Mouse (Mus musculus) midbrain, embryonic 10.5 days (tissue): ENCODE data around the gene Hoxc6. TPM values are rescaled to one million over a fixed set of nuclear protein-coding genes. Genes with fewer than 3 reads are reported as not detected.

ENCODE experiments used
- DNase-seq: peaks from one replicate; pipeline ENCODE4 v3.0.0-alpha.2; 2017; ENCODE audit warnings: low spot score
- H3K27ac ChIP-seq: fragments of 300-500 bp; sonication (generic); replicated peaks from 2 replicates; pipeline ENCODE4 v1.5.1; 2016; ENCODE audit warnings: mild to moderate bottlenecking
- H3K27me3 ChIP-seq: fragments of 300-500 bp; sonication (generic); 2 replicates; pipeline ENCODE4 v1.6.1; 2016; ENCODE audit warnings: low read depth, mild to moderate bottlenecking; ENCODE audit not compliant: poor library complexity, severe bottlenecking
- H3K36me3 ChIP-seq: fragments of 300-500 bp; sonication (generic); 2 replicates; pipeline ENCODE4 v1.6.1; 2016; ENCODE audit warnings: mild to moderate bottlenecking, moderate library complexity
- H3K4me1 ChIP-seq: fragments of 300-500 bp; sonication (generic); 2 replicates; pipeline ENCODE4 v1.6.1; 2016
- H3K4me3 ChIP-seq: fragments of 300-500 bp; sonication (generic); 2 replicates; pipeline ENCODE4 v1.5.1; 2016; ENCODE audit warnings: mild to moderate bottlenecking, moderate library complexity
- H3K9me3 ChIP-seq: fragments of 300-500 bp; sonication (generic); replicated peaks from 2 replicates; pipeline ENCODE4 v1.6.1; 2016; ENCODE audit warnings: mild to moderate bottlenecking
- WGBS: fragments of 180-500 bp; shearing (Covaris S2); methylation state at CpG from one replicate; pipeline ENCODE4 v1.1.7; 2016; 5-methylcytosine and 5-hydroxymethylcytosine counted together
- polyA plus RNA-seq: library from polyadenylated mRNA; unstranded; fragments of >200 nt; fragmentation: Nextera tagmentation; extraction: Ambion mirVana; gene quantifications from 2 replicates; pipeline ENCODE4 v1.2.1, GENCODE M21; 2016

The Hoxc6 gene
- polyA plus RNA-seq, 1 experiment from 2014 or later = not detected

DNA sequence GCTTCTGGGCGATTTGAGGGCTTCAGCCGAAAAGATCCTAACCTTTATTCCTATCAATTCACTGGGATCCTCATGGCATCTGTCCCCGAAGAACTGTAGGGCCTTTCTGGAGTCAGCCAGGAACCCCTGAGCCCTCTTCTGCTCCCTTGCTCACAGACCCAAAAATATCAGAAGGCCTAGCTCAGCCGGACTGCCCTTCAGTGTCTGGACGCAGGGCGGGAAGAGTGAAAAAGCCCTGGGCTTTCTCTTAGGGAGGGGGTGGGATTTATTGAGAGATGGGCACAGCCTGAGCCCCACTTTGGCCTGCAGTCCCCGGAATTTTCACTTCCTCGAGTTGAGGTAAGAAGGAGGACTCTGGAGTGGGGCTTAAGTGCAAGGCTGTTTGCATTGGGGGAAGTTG lies 34.8 kb upstream of the Hoxc6 start:
- DNase-seq = no peak
- WGBS = under 1% methylated on average over 8 of the region's 8 CpGs
- no peak overlapping the region for H3K27ac ChIP-seq

DNA sequence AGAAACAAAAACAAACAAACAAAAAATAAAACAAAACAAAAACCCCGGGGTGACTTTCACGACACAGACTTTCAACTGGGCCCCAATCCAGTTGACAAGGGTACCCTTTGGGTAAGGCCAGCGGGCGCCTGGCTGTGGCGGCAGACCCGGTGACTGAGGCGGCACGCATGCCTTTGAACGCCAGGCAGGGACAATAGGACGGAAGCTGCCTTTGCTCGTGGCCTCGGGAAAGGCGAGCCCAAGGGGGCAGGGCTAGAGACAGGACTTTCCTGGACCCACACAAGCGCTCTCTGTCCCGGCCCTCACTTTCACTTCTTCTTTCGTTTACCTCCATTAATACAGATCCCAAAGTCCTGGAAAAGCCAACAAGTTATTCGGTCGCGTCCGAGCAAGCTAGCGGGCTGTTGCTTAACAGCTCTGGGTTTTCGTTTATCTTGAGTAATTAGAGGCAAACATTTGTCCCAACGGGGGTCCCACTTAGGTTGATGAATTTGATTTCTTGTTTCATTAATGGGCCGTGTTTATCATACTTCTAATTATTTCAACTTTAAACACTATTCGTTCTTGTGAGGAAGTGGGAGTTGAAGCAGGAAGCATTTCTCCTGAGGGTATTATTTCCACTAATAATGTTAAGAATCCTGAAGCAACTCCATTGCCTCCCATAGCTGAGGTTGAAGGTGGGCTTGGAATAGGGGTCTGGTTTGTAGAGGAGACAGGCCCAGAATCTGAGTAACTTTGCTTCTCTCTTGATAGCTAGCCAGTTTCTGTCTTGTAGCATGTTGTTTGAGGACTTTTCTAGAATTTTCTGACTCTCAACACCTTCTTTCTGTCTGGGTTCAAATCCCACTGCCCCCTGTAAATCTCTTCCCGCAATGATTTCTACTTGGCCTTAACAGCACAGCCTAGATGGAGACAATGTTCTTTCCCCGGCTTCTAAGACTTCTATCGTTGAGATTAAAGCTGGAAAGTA lies 34.1 kb upstream of the Hoxc6 start:
- DNase-seq = peak; percentile 76
- H3K4me1 ChIP-seq = peaks cover 7% of the 10 kb centered on the region; the same call in 1 of the 2 replicates
- peaks cover 100% of the 10 kb centered on the region for H3K27me3 ChIP-seq
- H3K9me3 ChIP-seq = no peaks in the 10 kb centered on the region
- H3K27ac ChIP-seq = no peak overlapping the region
- H3K4me3 ChIP-seq = no peak overlapping the region
- no peaks in the 10 kb centered on the region for H3K36me3 ChIP-seq
- 2% methylated on average over 28 of the region's 28 CpGs for WGBS

More for the DNA sequence above, 34.8 kb upstream of the Hoxc6 start:
- Histone ChIP-seq H3K4me3 (no peak overlapping the region), H3K9me3 (no peaks in the 10 kb centered on the region), H3K36me3 (no peaks in the 10 kb centered on the region), H3K27me3 (peaks cover 100% of the 10 kb centered on the region), H3K4me1 (peaks cover 7% of the 10 kb centered on the region; the same call in 1 of the 2 replicates)

DNA sequence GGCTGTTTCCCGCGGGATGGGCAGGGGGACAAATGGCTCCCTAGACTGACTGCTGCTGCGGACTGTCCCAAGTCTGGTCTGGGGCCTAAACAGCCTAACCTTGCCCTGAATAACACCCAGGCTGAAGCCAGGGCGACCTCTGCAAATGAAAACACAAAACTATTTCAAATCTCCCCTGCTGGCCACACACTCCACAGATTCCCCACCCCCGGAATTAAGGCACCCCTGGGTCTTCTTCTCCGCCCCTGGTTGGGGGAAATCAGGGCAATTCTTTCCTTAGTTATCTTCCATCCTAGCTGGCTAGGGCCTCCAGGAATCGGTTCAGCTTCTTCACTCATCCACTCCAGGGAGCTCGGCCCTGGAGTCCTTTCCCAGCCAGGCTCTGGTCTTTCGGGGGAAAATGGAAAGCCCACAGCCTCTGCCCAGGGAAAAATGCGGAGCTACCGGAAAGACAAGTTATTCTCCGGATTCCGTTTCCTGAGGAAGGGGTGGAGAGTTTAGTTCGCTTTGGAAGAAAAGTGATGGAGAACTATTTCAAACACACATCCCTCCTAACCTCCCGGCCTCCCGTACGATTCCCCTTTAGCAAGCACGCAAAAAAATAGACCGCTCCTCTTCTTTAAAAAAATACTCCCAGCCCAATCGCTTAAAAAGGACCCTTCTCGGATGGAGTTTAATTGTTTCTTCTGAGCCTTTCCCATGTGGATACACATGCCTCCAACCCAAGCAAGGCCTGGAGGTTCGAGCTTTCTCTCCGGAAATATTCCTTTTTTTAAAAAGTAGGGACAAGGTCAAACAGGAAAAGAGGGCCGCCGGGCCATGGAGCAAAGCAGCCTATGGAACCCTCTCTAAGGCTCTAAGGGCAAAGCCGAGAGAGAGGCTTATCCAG lies 32.8 kb upstream of the Hoxc6 start:
- no peak for DNase-seq
- WGBS = 2% methylated on average over 26 of the region's 26 CpGs

DNA sequence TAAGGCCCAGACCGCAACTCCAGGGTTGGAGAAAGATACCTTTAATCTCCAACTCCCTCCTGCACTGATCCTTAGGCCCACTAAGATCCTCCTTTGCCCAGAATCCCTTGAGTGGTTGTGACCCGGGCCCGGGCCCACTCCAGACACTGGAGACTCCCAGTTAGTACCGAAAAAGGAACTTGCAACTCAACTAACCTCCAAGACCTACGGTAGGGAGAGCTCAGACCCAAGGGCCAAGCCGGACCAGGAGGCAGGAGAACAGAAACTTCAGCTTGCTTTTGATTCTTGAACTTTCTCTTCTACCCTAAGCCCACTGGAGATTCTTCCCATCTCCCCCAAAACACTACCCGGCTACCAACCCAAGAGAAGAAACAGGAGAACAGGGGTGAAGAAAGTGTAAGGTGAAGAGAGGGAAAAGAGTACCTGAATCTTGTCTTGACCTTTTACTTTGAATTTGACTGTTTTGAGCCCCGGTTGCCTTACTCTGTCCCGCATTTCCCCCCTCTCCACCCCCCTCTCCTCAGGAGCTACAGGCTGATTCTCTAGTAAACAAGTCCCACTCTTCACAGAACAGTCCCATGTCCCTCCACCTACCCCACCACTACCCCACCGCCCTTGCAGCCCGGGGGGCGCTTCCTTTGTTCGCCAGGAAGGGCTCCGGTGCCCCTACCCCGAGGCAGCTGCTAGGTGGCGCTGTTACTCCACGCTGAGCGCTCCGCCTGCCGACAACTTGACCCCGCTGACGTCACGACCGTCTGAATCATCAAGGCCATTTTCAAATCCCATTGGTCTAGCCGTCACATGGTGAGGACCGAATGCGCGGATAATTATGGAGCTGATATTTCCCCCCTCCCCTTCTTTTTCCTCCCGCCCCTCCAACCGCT lies 31.9 kb upstream of the Hoxc6 start:
- H3K9me3 ChIP-seq = no peaks in the 10 kb centered on the region
- H3K4me1 ChIP-seq = peaks cover 7% of the 10 kb centered on the region; the same call in 1 of the 2 replicates
- H3K27ac ChIP-seq = no peak overlapping the region
- peaks cover 100% of the 10 kb centered on the region for H3K27me3 ChIP-seq
- no peaks in the 10 kb centered on the region for H3K36me3 ChIP-seq
- WGBS = 1% methylated on average over 30 of the region's 30 CpGs
- peak; percentile 87 for DNase-seq
- peak overlapping the region; percentile 22 for H3K4me3 ChIP-seq

More for the DNA sequence above, 32.8 kb upstream of the Hoxc6 start:
- peaks cover 100% of the 10 kb centered on the region for H3K27me3 ChIP-seq
- no peak overlapping the region for H3K4me3 ChIP-seq
- H3K36me3 ChIP-seq = no peaks in the 10 kb centered on the region
- H3K4me1 ChIP-seq = peaks cover 7% of the 10 kb centered on the region; the same call in 1 of the 2 replicates
- H3K27ac ChIP-seq = no peak overlapping the region
- no peaks in the 10 kb centered on the region for H3K9me3 ChIP-seq

DNA sequence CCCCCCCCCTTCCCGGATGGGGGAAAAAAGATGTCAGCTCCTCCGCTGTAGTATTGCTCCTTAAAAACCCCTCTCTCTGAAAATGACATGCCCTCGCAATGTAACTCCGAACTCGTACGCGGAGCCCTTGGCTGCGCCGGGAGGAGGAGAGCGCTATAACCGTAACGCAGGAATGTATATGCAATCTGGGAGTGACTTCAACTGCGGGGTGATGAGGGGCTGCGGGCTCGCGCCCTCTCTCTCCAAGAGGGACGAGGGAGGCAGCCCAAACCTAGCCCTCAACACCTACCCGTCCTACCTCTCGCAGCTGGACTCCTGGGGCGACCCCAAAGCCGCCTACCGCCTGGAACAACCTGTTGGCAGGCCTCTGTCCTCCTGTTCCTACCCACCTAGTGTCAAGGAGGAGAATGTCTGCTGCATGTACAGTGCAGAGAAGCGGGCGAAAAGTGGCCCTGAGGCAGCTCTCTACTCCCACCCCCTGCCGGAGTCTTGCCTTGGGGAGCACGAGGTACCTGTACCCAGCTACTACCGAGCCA lies 31.2 kb upstream of the Hoxc6 start, which contains the start of gene Hoxc10:
Gene Hoxc10 (plus strand): TSS at position 21 of the 536 bp plus-strand sequence.
- no peak for DNase-seq
- Histone ChIP-seq H3K36me3 (no peaks in the 10 kb centered on the region), H3K27ac (no peak within 1 kb of the TSS), H3K4me3 (peak within 1 kb of the TSS; percentile 22), H3K27me3 (peaks cover 100% of the 10 kb centered on the region), H3K9me3 (no peaks in the 10 kb centered on the region), H3K4me1 (peaks cover 7% of the 10 kb centered on the region; the same call in 1 of the 2 replicates)
- 3% methylated on average over 27 of the region's 27 CpGs for WGBS

DNA sequence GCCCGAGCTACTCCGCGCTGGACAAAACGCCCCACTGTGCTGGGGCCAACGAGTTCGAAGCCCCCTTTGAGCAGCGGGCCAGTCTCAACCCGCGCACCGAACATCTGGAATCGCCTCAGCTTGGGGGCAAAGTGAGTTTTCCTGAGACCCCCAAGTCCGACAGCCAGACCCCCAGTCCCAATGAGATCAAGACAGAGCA lies 30.8 kb upstream of the Hoxc6 start, which contains the start of gene Hoxc5:
Gene Hoxc5 (plus strand): TSS at position 132 of the 199 bp plus-strand sequence.
- Histone ChIP-seq H3K4me1 (peaks cover 7% of the 10 kb centered on the region; the same call in 1 of the 2 replicates), H3K9me3 (no peaks in the 10 kb centered on the region), H3K36me3 (no peaks in the 10 kb centered on the region), H3K27ac (no peak within 1 kb of the TSS), H3K4me3 (peak within 1 kb of the TSS; percentile 22), H3K27me3 (peaks cover 100% of the 10 kb centered on the region)
- 2% methylated on average over 12 of the region's 12 CpGs for WGBS
- DNase-seq = no peak

DNA sequence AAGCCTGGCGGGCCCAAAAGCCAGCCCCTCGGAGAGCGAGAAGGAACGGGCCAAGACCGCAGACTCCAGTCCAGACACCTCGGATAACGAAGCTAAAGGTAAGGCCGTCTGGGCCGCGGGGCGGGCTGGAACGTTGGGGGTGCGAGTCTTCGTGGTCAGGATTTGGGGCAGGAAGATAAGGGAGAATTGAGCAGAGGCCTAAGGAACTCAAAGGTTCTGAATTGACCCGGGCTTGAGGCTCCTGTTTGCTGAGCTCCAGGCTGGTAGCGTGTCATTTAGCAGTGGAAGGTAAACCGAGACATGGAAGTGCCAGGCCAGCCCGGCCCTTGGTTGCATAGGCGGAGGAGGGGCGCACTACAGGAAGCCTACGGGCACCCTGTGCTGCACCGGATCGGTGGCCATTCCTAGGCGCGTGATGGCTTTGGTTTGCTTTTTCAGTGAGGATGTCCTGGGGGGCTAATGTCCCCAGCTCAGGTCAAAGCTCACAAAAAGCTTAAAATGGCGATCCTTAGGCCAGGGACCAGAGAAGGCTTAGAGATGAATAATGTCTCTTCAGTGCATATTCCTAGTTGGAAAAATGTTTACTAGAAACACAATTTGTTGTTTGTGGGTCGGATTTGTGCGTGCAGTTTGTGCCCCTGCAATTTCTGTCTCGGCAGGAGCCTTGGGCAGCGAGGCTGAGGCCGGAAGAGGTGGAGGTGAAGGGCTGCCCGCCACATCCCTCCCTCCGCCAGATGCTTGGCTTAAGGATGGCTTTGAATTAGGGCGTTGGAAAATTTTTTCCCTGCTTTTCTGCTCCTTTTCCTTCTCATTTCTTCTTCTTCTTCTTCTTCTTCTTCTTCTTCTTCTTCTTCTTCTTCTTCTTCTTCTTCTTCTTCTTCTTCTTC lies 30.3 kb upstream of the Hoxc6 start:
- Histone ChIP-seq H3K9me3 (no peaks in the 10 kb centered on the region), H3K36me3 (no peaks in the 10 kb centered on the region), H3K4me1 (peaks cover 7% of the 10 kb centered on the region; the same call in 1 of the 2 replicates), H3K27me3 (peaks cover 100% of the 10 kb centered on the region), H3K4me3 (no peak overlapping the region), H3K27ac (no peak overlapping the region)
- no peak for DNase-seq
- whole genome bisulfite sequencing = 2% methylated on average over 34 of the region's 34 CpGs

DNA sequence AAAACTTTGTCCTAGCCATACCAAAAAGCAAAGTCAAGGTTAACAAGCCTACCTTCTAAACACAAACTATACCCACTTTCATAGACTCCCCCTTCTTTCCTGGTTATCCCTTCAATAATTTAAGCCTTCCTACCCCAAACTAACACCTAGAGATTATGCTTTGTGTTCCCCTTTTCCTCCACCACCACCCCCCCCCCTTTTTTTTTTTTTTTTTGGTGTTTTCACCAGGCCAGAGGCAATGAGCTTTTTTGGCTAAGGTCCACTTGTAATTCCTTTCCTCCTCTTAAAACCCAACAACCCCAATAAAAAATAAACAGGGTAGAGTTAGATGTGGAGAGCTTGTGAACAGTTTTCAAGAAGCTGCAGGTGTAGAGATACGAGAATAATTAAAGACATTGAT lies 28.8 kb upstream of the Hoxc6 start:
- DNase-seq = no peak
- Histone ChIP-seq H3K4me3 (no peak overlapping the region), H3K9me3 (no peaks in the 10 kb centered on the region), H3K36me3 (no peaks in the 10 kb centered on the region), H3K27ac (no peak overlapping the region), H3K27me3 (peaks cover 100% of the 10 kb centered on the region), H3K4me1 (peaks cover 7% of the 10 kb centered on the region; the same call in 1 of the 2 replicates)
- WGBS = 70% methylated on average over 1 of the region's 1 CpGs

DNA sequence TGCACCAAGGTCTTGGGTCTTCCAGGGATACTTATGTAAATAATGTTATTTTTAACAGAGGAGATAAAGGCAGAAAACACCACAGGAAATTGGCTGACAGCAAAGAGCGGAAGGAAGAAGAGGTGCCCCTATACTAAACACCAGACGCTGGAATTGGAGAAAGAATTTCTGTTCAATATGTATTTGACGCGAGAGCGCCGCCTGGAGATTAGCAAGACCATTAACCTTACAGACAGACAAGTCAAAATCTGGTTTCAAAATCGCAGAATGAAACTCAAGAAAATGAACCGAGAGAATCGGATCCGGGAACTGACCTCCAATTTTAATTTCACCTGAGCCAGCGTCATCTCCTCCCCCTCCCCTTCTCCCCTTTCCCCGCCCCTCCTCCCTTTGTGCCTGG lies 27.3 kb upstream of the Hoxc6 start:
- no peak for DNase-seq
- Histone ChIP-seq H3K9me3 (no peaks in the 10 kb centered on the region), H3K36me3 (no peaks in the 10 kb centered on the region), H3K27me3 (peaks cover 100% of the 10 kb centered on the region), H3K4me1 (peaks cover 7% of the 10 kb centered on the region; the same call in 1 of the 2 replicates), H3K27ac (no peak overlapping the region), H3K4me3 (no peak overlapping the region)
- WGBS = 3% methylated on average over 12 of the region's 12 CpGs

DNA sequence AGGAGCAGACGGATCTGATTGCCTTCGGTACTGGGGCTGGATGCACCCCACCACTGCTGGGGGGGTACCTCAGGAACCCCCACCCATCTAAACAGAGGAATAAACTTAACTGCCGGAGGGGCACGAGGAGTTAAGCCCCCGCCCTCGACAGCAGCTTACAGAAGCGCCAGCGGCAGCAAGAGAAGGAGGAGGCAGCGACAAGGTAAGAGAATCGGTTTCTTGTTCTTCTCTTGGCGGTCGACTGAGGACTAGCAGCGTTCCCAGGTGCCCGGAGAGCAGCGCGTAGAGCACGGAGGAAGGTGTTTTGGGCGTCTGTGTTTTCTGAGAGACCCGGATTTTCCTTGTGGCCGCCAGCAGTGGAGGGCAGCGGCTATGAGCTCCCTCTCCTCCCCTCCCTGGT lies 25.8 kb upstream of the Hoxc6 start:
- no peaks in the 10 kb centered on the region for H3K9me3 ChIP-seq
- no peak overlapping the region for H3K4me3 ChIP-seq
- no peaks in the 10 kb centered on the region for H3K36me3 ChIP-seq
- H3K27ac ChIP-seq = no peak overlapping the region
- H3K4me1 ChIP-seq = no peaks in the 10 kb centered on the region
- no peak for DNase-seq
- WGBS = under 1% methylated on average over 21 of the region's 21 CpGs
- H3K27me3 ChIP-seq = peaks cover 100% of the 10 kb centered on the region

DNA sequence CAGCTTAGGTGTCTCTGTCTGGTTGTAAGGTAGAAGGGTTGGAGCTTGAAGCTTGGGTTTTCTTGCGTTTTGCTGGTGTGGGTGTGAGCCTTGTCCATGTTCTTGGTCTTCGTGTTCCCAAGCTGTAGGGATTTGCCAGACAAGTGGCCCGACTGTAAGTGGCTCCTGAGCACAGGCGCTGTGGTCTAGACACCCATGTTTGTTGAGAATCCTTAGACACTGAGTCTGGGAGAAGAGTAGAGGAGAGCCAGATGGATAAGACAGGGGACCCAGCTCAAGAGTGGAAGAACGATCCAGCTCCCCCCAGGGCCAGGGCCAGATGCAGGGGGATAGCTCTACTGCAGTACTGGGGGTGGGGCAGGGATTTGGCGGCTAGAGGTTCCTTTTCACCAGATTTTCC lies 25.3 kb upstream of the Hoxc6 start:
- Histone ChIP-seq H3K27ac (no peak overlapping the region), H3K4me3 (no peak overlapping the region), H3K27me3 (peaks cover 100% of the 10 kb centered on the region), H3K36me3 (no peaks in the 10 kb centered on the region), H3K4me1 (no peaks in the 10 kb centered on the region), H3K9me3 (no peaks in the 10 kb centered on the region)
- DNase-seq = no peak
- 1% methylated on average over 6 of the region's 6 CpGs for WGBS
